Mouse (Mus musculus) layer of hippocampus, postnatal 25 days (tissue): ENCODE data around the gene Rragc. TPM values are rescaled to one million over a fixed set of nuclear protein-coding genes. Genes with fewer than 3 reads are reported as not detected.

ENCODE experiments used
- DNase-seq, 2 experiments: peaks; one replicate each; pipeline ENCODE4 v3.0.0; 2022; ENCODE audit warnings: mixed read lengths in 2 of 2, low spot score in 1 of 2; ENCODE audit errors: extremely low spot score in 1 of 2
- total RNA-seq, 2 experiments: library from RNA; stranded (reverse); gene quantifications; 2 replicates each; pipeline ENCODE4 v1.2.3; 2021

Gene Rragc
- total RNA-seq, 2 experiments from 2014 or later: 47.9 to 59.4 TPM

GRCm38 (mm10) chr4:123948901-123949300, 31.7 kb downstream of the Rragc start:
- DNase-seq: no peak

- no peak for DNase-seq
Measured at GRCm38 (mm10) chr4:123949649-123950048, 32.4 kb downstream of the Rragc start.

GRCm38 (mm10) chr4:123952059-123952458, 34.8 kb downstream of the Rragc start:
- no peak for DNase-seq

DNA sequence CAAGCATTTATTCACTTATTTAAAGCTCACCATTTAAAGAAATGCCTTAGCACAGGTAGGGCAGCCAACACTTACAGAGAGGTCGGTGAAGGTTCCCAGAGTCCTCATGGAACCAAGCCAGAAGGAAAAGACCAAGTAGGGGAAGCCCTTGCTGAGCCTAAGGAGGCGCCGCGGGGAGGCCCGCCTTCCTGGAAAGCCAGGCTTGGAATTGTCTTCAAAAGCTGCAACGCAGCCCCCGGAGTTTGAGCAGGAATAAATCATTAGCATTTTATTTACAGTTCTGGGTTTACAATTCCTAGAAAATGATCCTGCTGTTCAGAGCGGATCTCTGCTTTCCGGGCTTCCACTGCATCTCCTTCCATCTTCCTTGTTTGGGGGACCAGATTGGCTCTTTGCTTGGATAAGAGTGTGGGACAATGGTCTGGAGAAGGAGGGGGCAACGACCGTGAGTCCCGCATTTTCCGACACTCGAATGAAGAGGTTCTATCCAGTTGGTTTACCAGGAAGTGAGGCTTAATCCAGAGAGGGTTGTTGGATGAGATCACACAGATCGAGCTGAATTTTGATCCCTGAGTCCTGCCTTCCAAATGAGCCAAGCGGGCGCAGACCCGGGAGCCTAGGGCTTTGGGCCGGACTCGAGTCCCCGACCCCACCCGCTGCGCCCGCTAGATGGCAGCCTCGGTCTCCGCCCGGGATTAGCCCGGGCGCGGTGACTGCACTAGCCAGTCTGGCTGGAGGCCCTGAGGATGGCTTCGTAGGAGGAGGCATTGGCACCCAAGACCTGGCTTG, 39.7 kb downstream of the Rragc start:
- DNase-seq: peak; percentile 75 to 90

- no peak for DNase-seq
Measured at GRCm38 (mm10) chr4:123957492-123957808, 40.2 kb downstream of the Rragc start.

DNA sequence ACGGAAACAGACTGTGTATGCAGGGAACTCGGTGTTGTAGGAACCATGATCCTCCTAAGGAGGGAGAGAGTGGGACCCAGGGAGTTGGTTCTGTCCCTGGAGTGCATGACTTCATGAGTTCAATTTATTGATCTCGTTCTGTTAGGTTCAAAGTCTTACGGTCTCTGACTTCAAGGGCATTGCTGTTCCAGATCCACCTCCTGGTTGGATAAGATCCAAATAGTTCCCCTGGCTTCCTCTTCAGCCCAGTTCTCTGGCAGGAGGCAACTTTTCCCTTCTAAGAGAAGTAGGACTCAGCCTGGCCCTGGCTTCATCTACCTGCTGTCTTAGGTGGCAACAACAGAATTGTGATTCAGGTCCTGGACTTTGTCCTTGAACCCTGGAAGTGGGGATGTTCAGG, 40.6 kb downstream of the Rragc start:
- DNase-seq: no peak

DNA sequence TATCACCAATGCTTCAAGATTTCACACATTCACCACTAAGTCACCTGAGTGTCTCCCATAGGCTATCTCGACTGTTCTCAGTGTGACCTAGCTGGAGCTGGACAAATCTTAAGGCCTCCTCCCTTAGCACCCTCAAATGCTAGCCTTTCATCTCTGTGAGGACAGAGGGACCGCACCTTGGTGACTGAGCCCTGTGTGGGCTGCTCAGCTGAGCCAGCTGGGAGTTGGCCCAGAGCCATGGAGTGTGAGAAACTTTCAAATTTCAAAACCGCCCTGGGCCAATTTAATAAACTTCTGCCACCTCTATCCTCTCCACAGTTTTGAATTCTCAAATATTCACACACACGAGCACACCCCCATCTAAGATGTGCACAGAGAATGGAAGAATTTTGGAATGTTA, 43.7 kb downstream of the Rragc start:
- DNase-seq: no peak

DNA sequence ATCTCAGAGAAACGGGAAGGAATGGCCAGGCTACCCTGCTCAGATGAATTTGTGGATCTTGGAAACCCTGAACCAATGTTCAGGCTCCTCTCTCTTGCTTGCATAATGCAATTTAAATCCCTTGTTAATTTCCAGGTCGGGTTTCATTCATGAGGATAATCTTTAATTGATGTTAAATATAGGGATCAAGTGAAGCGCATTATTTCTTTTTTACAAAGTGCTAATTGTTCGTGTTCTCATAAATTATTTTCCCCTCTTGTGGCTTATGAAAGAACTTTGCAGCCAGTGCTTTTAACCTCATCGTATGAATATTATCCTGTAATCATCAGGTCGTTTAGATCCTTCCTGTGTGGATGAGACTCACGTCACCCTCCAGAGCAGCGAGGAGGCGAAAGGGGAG, 45.5 kb downstream of the Rragc start:
- no peak for DNase-seq

GRCm38 (mm10) chr4:123968663-123969321, 51.5 kb downstream of the Rragc start:
- DNase-seq: no peak

- no peak for DNase-seq
Measured at GRCm38 (mm10) chr4:123969458-123969857, 52.2 kb downstream of the Rragc start.

- peak in 1 of 2 experiments; percentile 30 for DNase-seq
Measured at GRCm38 (mm10) chr4:123971059-123971458, 53.8 kb downstream of the Rragc start.

GRCm38 (mm10) chr4:123972423-123973049, 55.3 kb downstream of the Rragc start:
- no peak for DNase-seq

DNA sequence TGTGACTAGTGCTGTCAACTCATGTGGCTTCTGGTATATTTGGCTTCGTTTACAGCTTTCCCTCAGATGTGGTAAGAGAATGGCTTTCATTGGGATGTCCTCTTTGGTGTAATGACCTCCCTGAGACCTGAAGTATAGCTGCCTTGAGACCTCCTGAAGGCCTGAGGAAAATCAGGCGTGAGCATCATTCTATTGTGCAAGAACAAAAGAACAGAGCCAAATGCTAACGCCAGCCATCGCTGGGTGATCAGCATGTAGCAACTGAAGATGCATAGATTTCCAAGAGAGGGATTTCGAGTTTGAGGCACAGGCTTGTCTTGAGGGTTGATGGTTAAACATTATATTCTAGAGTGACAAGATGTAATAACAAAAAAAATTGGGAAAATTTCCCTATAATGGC, 64.9 kb downstream of the Rragc start:
- no peak for DNase-seq

Other genes starting within 250 kb of the Rragc start
- 100 to 1,000 TPM; 194 to 241 TPM for gene Macf1, start 233.1 kb upstream of the Rragc start, total RNA-seq
- 100 to 1,000 TPM; 172 to 199 TPM for gene Ndufs5, start 199.2 kb upstream of the Rragc start, total RNA-seq
- 10 to 100 TPM; 52.3 to 61.3 TPM for gene Akirin1, start 167.1 kb upstream of the Rragc start, total RNA-seq
- gene Rhbdl2, start 129.6 kb upstream of the Rragc start, total RNA-seq: 1 to 10 TPM in 1 of 2 experiments, under 1 TPM in 1; 0.96 to 1.1 TPM
- not detected for gene 4933427I04Rik, start 57.8 kb upstream of the Rragc start, total RNA-seq
- gene Mycbp, start 12.6 kb upstream of the Rragc start, total RNA-seq: 10 to 100 TPM; 12.5 to 13.5 TPM
- not detected for gene 4930535I16Rik, start 576 bp downstream of the Rragc start, total RNA-seq